ENCODE assay signal across 23 mouse cellular contexts in the genomic region with DNA sequence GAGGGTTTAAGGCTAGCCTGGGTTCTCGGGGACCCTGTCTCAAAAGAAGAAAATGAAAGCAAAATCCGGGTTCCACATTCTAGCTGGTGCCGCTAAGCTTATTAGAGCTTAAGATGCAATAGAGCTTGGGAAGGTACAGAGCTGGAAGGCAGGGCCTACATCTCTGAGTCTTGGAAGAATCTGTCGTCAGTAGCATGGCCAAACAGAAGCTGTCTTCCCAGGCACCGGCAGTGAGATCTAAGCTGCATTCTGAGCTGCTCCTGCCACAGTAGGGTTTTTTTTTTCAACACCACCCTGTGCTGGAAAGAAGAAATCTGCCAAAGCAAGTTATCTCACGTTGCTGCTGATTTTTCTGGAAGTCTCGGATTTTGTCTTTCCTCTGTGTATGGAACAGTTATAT.
"Had no signal": no experiment of that assay in that cellular context is flagged by ENCODE, and none has a peak within 500 bp of the region (broad histone marks: within the 10 kb centered on the region; RNA-seq: fewer than 3 reads in every experiment).

No protein-coding gene starts in this region.

- H3K27ac ChIP-seq: kidney, embryonic 15.5 days; limb, embryonic 10.5 days; limb, embryonic 13.5 days; liver, embryonic 12.5 days; liver, embryonic 15.5 days; lung, embryonic 15.5 days; midbrain, embryonic 10.5 days; midbrain, embryonic 13.5 days; neural tube, embryonic 13.5 days; stomach, postnatal 0 days had no signal

- H3K4me3 ChIP-seq: kidney, embryonic 15.5 days; limb, embryonic 10.5 days; limb, embryonic 13.5 days; liver, embryonic 12.5 days; liver, embryonic 15.5 days; lung, embryonic 15.5 days; megakaryocyte, embryonic 14.5 days; midbrain, embryonic 10.5 days; midbrain, embryonic 13.5 days; myocyte; neural tube, embryonic 13.5 days had no signal

- H3K36me3 ChIP-seq: kidney, embryonic 15.5 days; limb, embryonic 10.5 days; limb, embryonic 13.5 days; liver, embryonic 12.5 days; liver, embryonic 15.5 days; lung, embryonic 15.5 days; midbrain, embryonic 10.5 days; midbrain, embryonic 13.5 days; neural tube, embryonic 13.5 days had no signal

- H3K9me3 ChIP-seq: kidney, embryonic 15.5 days; limb, embryonic 10.5 days; limb, embryonic 13.5 days; liver, embryonic 12.5 days; liver, embryonic 15.5 days; lung, embryonic 15.5 days; megakaryocyte, embryonic 14.5 days; midbrain, embryonic 10.5 days; midbrain, embryonic 13.5 days; neural tube, embryonic 13.5 days had no signal

- DNase-seq: kidney, adult 8-10 months; kidney, postnatal 10 days; kidney, postnatal 36 days; liver; lung, adult 18-20 months; lung, postnatal 10 days; lung, postnatal 36 days; right cerebral cortex, adult 18-20 months; right cerebral cortex, postnatal 14 days; right cerebral cortex, postnatal 4 days had no signal

- ATAC-seq: liver, embryonic 12.5 days; midbrain, embryonic 13.5 days; midbrain, embryonic 16.5 days had no signal

- H3K27me3 ChIP-seq: kidney, embryonic 15.5 days; limb, embryonic 13.5 days; liver, embryonic 12.5 days; liver, embryonic 15.5 days; lung, embryonic 15.5 days; midbrain, embryonic 13.5 days; neural tube, embryonic 13.5 days had no signal

- H3K4me2 ChIP-seq: kidney, embryonic 15.5 days; limb, embryonic 13.5 days; liver, embryonic 12.5 days; liver, embryonic 15.5 days; lung, embryonic 15.5 days; midbrain, embryonic 13.5 days; neural tube, embryonic 13.5 days had no signal

- H3K9ac ChIP-seq: kidney, embryonic 15.5 days; limb, embryonic 13.5 days; liver, embryonic 12.5 days; liver, embryonic 15.5 days; lung, embryonic 15.5 days; midbrain, embryonic 13.5 days; neural tube, embryonic 13.5 days had no signal

- H3K4me1 ChIP-seq: limb, embryonic 13.5 days; liver, embryonic 12.5 days; liver, embryonic 15.5 days; lung, embryonic 15.5 days; midbrain, embryonic 10.5 days had no signal
